Mouse (Mus musculus) left cerebral cortex, postnatal 4 days (tissue): ENCODE results near the gene Adgrl2. TPM values are rescaled to one million over a fixed set of nuclear protein-coding genes. Genes with fewer than 3 reads are reported as not detected.

Experiments used
- DNase-seq: peaks from one replicate; pipeline ENCODE4 v3.0.0-alpha.2; 2022
- intact Hi-C: fragments of 180-260 bp; cut with DNase I; formaldehyde crosslinking; loops from one replicate; pipeline ENCODE4 v1.15.1; 2025
- total RNA-seq, 2 experiments: library from RNA; stranded (reverse); gene quantifications; 2 replicates each; pipeline ENCODE4 v1.2.3; 2021

Gene Adgrl2
- total RNA-seq, 2 experiments from 2014 or later: 258 to 274 TPM

DNA sequence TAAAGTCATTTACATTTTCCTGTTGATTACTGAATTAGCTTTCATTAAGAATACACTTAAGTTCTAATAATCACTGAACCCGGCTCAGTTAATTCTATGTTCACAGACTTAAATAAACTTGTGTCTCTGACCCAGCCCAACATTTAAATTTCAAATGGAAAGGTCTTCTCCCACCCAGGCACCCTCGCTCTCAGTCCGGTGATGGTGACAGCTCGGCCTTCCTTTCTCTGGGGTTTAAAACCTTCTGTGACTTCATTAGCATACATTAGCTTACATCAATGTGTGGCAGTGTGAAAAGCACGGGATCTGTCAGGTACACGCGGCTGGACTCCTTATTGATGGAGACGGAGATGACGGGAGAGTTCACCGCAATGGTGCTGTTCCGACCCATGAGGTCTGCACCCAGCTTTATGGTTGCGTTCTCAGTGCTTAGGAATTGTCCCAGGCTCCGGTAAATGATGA is 151.5 kb downstream of the Adgrl2 start:
- no peak for DNase-seq
- intact Hi-C loops: no loop called here

DNA sequence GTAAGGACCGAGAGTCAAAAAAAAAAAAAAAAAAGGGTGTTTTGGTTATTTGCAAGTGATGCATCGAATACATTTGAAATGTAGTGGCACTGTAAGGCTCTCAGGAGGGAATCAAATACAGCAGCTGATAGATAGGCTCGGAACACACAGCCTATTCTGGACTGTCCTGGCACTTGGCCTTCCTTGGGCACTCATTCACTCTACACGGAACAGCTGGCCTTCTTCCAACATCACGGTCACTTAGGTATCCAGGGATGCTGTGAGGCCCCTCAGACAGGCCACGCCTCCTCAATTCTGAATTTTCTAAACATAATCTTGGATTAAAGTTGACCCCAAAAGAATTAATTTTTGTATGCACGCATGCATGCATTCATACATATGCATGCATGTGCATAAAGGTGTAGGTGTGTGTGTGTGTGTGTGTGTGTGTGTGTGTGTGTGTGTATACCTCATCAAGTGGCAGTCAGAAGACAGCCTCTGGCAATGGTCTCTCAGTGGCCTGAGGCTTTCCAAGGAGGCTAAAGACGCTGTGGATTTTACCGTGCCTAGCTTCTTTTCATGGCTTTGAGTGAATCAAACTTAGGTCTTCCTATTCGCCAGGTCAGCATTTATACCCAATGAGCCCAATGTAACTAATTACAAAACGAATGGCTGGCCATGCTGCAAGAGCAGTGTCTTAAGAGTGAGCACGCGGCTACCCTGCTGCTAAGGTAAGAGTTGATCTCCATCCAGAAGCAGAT is 152.1 kb downstream of the Adgrl2 start:
- DNase-seq: peak; percentile 39
- intact Hi-C loops: no loop called here

DNA sequence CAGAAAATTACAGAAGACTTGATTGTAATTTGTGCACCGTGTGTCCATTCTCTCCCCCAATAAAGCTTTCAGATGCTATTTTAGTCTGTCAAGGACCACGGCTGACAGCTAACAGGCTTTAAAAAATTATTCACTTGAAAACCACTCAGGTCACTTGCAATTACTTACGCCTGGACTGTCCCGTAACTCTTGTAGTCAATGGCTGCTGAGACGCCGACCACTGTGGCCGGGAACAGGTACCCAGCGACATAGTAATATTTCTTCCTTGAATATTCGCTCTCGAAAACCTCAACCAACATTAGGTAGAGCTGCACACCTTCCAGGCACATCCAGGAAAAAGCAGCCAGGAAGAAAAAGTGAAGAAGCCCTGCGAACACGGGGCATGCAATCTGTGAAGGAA is 155.2 kb downstream of the Adgrl2 start:
- no peak for DNase-seq
- intact Hi-C loops: no loop called here

DNA sequence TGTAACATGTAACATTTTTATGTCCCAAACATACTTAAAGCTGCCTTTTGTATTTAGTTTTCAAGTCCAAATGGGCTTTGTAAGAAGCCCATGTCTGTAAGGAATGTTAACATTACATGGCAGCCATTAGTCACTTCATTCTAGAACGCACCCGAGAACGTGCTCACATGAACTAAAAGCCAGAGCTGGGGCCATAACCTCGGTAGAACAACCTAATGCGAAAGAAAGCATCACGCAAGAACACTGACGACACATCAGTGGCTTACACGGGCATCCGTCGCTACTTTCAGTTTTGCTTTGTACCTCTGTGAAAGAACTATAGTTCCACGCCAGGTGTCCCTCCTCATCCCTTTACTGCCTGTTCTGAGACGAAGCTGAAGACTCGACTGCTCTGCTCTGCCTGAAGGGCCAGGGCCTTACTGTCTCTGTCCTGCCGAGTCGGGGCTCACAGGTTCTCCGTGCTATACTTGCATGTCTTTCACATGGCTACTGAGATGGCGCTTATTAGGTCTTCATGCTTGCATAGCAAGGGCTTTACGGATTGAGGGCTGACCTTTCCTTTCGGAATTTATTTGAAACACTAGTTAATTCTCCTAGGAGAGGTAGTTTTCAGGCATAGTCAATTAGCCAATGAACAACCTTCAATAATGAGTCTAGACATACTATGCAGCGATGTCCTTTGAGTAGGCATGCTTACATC is 157.1 kb downstream of the Adgrl2 start:
- no peak for DNase-seq
- intact Hi-C loops: no loop called here

DNA sequence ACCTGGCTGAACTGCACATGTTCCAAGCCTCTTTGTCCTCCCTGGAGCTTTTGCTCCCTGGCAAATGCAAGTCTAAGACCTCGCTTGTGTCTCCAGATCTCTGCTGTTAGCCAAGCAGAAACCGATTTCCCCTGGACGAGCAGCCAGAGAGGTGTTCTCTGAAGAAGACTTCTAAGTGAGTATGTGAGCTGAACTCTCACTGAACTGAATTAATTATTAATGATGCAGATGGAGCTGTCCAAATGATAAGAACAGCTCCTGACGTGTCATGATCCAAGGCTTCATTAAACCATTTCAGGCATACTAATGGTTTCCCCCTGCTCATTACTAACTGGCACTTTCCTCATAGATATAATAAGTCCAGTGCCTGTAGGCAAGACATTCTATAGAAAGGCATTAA is 158.4 kb downstream of the Adgrl2 start:
- intact Hi-C loops: no loop called here
- DNase-seq: no peak

DNA sequence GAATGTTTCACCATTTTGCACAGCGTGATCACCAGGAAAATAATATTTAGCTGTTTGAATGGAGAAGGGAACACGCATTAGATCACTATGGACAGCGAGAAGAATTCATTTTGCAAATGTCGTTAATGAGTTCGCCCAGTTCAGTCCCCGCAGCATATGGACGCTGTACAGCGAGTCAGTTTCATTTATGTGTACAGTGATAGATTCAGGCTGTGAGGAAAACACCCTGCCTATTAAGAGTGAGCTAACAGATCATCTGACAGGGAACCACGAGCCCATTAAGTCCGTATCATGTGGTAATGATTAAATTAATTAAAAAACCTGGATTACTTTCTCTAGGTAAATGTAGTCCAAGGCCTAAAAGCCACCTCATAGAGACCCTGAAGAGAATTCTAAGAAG is 161.8 kb downstream of the Adgrl2 start:
- DNase-seq: no peak

DNA sequence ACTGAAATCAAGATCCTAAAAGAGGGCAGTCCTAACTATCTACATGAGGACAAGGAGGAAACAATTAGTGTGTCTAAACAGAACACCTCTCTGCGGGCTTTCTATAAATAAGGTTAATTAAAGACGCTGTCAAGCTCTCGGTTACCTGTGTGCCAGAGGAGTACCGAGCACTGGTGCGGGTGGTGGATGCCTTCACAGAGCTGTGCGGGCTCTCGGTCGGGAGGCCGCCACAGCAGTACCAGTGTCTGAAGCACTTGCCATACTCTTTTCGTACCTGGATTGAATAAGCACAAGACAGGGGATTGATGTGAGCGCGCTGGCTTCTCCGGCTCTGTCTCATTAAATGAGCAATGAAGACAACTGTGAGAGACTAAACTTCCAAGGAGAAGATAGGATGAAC is 166.8 kb downstream of the Adgrl2 start:
- DNase-seq: no peak
- intact Hi-C loops: no loop called here

More for the DNA sequence above, 161.8 kb downstream of the Adgrl2 start:
- intact Hi-C loops: no loop called here

DNA sequence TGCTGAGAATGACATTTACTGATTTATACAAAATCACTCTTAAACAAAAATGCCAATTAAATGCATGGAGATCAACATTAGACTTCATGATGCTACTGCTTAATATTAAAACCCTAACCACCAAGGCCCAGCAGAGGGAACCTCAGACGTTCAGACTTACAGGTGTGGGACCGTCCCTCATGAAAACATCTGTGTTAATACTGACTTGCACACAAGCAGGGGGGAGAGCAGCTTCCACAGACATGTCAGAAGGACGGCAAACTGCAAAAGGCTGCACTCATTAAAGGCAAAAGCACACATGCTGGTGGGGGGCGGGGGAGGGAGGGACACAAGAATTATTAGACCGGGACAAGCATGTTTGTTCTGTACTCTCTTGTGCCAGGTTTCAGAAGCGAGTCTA is 168.7 kb downstream of the Adgrl2 start:
- intact Hi-C loops: no loop called here
- no peak for DNase-seq

DNA sequence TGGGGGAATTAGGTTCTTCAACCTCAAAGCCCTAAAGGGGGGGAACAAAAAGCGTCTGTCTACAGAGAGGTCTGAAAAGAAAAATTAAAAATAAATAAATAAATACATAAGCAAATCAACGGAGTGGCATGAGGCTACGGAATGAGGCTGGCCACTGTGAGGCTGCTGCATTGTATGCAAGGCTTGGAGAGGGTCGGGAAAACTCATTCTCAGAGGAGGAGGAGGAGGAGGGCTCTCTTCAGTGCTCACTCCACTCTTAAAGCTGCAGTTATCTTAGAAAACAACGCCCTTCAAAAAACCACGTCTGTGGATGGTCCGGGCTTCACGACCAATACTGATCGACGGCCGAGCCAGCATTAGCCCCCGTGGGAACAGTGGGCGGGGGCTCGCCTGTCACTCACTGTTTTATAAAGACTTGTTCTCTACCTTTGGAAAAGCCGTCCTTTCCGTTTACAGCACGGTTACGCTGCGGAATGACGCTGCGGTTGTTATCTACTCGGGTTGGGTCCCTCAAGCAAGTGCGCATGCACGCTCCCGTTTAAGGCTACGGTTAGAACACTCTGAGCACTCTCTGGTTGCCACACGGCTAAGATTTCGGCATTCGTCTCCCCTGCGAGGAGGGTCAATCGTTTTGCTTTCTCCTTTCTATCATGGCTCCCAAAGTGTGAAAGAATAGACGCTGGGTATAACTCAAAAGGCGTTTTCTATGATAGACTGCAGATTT is 170.9 kb downstream of the Adgrl2 start:
- intact Hi-C loops: no loop called here

DNA sequence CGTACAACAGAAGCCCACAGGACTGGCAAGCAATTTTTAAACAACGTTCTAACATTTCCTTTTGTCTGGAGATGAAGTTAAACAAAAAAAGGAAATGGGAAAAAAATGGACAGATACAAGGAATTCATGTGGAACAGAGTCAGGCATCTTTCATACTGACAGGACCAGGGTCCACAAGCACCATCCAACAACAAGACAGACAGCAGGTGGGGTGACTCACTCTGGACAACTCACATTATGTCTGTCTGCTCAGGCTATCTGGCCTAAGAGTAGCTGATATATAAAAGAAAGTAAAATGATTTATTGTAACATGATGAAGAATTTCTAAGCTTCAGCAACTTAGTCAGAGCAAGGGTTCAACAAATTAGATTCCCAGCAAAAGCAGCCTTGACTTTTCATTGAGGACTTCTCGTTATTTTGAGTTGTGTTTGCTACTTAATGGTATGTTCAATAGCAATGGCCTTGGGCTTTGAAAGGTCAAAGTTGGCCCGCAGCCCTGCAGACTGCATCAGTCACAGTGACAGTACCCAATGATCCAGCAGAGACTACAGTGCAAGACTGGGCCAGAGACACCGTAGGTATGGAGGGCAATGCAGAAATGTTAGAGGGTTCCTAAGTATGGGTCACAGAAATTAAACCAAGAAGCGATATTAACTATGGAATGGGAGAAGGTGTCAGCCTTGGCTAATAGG is 171.8 kb downstream of the Adgrl2 start:
- intact Hi-C loops: no loop called here
- no peak for DNase-seq

More for the DNA sequence above, 170.9 kb downstream of the Adgrl2 start:
- DNase-seq: no peak

DNA sequence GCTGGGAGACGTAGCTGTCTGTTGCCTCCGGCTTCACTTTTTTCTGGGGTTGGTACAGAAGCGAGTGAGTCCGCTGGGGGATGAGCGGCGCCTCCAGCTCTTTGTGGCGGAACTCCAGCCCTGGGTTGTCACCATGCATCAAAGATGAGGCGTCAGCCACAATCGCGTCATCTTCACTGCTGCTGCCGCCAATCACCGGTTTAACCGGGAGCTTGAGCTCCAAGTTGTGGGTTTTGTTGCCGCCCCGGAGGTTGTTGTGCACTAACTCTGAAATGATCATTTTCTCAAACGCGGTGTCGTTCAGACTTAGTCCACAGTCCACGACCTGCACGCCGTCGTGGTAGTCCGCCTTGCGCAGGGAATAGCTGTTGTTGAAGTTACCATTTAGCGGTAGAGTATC is 172.9 kb downstream of the Adgrl2 start:
- intact Hi-C loops: no loop called here
- no peak for DNase-seq

DNA sequence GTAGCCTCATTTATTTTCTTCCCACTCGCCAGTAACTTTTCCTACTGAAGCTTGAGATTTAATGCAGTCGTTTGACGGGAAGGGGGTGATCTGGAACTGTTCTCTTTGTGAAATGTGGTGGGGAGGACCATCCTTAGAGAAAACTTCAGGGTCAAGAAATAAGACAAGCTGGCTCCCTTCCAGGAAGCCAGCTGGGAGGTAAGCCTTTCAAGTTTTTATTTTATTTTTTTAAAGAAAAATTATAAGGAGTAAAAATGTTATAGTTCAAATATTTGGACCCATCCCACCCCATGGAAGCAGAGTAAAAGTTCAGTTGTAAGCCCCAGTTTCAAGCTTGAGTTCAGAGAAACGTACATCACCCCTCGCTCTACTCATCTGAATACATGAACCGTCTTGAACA is 177.2 kb downstream of the Adgrl2 start:
- intact Hi-C loops: no loop called here
- no peak for DNase-seq

DNA sequence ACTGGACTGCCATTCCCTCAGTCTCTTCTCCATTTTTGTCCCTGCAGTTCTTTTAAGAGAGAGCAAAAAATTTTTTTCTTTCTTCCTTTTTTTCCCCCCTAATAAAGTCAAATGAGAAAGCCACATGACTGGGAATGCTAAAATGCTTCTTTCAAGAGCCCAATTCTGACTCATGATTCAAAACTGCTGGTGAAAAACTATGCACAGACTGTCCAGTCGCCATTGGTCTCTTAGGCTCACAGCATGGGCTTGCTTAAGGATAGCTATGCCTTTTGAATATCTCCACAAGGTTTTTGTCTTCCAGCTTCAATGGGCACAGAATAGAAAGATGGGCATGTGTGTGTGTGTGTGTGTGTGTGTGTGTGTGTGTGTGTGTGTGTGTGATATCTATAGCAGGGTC is 178.3 kb downstream of the Adgrl2 start:
- DNase-seq: no peak
- intact Hi-C loops: no loop called here

DNA sequence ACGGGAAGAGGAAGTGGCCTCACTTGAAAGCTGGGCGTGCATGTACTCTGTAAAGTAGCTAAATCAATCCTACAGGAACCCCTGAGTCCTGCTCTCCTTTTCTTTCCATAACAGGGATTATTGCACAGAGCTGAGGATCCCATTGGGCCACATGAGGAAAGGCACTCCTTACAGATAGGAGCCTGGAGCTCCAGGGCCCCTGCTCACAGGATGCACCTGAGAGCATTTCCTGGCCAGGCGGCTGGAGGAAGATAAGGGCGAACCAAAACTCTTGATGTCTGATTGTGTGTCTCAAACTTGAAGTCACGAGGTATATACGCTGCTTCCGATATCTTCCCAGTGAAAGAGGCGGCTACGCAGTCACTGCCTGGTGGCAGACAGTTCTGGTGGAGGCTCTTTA is 183.4 kb downstream of the Adgrl2 start:
- intact Hi-C loops: no loop called here
- no peak for DNase-seq

DNA sequence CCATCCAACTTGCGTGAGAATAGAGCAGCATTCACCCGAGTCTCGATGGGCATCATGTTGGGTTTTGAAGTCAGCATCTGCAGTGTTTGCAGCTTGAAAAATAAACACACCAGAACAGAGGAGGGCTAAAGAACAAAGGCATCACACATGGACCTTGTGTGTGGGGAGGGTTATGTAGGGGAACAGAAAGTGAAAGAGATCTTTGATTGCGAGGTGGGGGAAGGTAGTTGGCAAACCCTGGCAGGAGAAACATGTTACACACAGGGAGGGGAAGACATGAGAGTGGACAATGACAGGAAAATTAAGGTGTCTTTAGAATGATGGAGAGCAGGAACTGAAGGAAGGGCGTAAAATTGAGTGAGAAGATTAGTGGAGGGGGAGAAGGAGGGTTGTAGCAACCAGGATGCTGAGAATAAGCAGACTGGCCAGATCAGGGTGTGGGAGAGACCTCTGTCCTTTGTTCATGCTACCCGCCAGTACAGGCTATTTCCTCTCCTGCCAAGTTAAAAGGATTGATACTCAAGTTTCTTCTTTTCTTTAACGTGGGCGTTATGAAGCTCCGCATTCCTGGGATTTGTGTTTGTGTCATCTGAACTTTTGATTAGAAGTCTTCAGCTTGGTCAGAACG is 197.0 kb downstream of the Adgrl2 start:
- DNase-seq: no peak
- intact Hi-C loops: no loop called here

DNA sequence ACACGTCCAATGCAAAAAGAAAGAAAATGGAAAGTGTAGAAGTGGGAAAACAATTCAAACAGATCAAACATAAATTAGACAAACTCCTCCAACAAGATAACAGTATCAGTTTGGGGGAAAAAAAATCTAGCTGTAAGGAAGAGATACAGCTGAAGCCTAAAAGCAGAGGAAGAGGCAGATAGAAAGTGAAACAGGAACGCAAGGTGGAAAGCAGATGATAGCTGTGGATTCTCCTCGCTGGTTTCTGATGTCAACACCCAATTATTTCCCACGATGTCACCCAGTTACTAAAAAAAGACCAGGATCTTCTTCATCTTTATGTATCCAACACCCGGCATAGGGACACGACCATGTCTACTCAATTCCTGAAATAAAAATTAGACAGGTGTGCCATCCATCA is 220.0 kb downstream of the Adgrl2 start:
- no peak for DNase-seq
- intact Hi-C loops: no loop called here
